Mouse (Mus musculus) left cerebral cortex, adult 2 months (tissue): ENCODE results near the gene Grk2. TPM values are rescaled to one million over a fixed set of nuclear protein-coding genes. Genes with fewer than 3 reads are reported as not detected.

Experiments
- DNase-seq, 2 experiments: peaks; one replicate each; pipeline ENCODE4 v3.0.0; 2021 to 2022; ENCODE audit warnings: low spot score in 2 of 2, mixed read lengths in 1 of 2; ENCODE audit errors: extremely low spot score in 1 of 2
- H3K27ac ChIP-seq: fragments of 200-600 bp; 2 replicates; pipeline ENCODE4 v1.8.1; 2022
- H3K4me3 ChIP-seq: fragments of 200-600 bp; 2 replicates; pipeline ENCODE4 v1.8.1; 2022
- CTCF ChIP-seq: fragments of 200-600 bp; IDR thresholded peaks from 2 replicates; pipeline ENCODE4 v1.8.1; 2022; ENCODE audit warnings: antibody characterized with exemption, mild to moderate bottlenecking, moderate library complexity
- intact Hi-C: fragments of 180-260 bp; cut with DNase I; formaldehyde crosslinking; loops from one replicate; pipeline ENCODE4 v1.15.1; 2025
- total RNA-seq, 2 experiments: library from RNA; stranded (reverse); gene quantifications; 2 replicates each; pipeline ENCODE4 v1.2.3; 2021

Grk2 gene
- total RNA-seq, 2 experiments from 2014 or later: 236 to 248 TPM

DNA sequence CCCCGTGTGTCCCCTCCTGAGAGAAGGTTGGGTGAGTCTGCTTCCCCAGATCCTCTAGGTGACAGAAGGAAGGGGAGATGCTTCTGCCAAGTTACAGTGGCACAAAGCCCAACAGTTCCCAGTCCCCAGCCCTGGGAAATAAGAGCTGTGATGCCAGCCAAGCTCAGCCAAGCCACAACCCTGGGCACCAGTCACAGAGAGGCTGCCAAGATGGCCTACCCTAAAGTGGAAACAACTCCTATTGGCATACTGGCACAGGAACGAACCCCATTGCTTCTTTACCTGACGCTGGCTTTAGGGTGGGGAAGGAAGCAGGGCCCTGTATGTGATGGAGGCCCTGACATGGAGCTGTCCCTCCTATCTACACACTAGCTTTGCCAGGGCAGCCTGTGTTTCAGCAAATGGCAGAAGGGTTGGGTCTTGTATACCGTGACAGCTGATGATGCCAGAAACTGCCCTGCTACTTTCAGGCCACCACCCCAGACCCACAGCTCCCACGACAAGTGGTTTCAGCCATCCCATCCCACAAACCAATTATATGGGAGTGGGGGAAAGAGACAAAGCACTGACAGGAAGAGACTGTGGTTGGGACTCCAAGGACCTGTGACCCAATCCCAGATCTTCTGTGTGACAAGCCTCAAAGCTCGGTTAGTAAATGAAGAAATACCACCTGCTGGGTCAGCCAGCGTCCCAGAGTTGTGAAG, 2.9 kb downstream of the Grk2 start:
- TF ChIP-seq CTCF: no peak
- Histone ChIP-seq H3K4me3 (peak overlapping the region; percentile 8; the same call in 1 of the 2 replicates), H3K27ac (peak overlapping the region; percentile 85)
- intact Hi-C loops: no loop called here
- no peak for DNase-seq

GRCm38 (mm10) chr19:4301735-4302651, 4.0 kb downstream of the Grk2 start:
- no peak for TF ChIP-seq CTCF
- intact Hi-C loops: no loop called here
- Histone ChIP-seq H3K4me3 (peak overlapping the region; percentile 4; the same call in 1 of the 2 replicates), H3K27ac (peak overlapping the region; percentile 85)
- DNase-seq: peak; percentile 38 to 46

GRCm38 (mm10) chr19:4300852-4301734, 4.9 kb downstream of the Grk2 start:
- intact Hi-C loops: no loop called here
- no peak for DNase-seq
- Histone ChIP-seq H3K4me3 (peak overlapping the region; percentile 4; the same call in 1 of the 2 replicates), H3K27ac (peak overlapping the region; percentile 85)
- no peak for TF ChIP-seq CTCF

DNA sequence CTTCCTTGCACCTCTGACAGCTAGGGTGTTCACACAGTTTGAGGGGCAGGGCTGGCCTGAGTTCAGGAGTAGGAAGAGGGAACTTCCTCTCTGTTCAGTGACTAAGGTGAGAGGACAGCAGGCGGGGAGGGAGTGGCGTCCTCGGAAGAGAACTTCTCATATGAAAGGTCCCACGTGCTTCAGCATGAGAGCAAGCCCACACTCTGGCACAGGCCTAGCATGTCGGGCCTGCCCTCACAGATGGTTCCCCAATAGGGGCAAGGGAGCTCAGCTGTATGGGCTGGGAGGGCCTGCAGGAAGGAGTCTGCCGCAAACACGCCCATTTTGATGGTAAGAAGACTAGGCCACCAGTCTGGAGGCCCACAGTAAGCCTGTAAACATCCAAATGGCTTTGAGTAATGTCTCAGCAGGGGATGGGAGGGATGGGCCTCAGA, 5.7 kb downstream of the Grk2 start:
- intact Hi-C loops: no loop called here
- H3K27ac ChIP-seq: peak overlapping the region; percentile 47; the same call in 1 of the 2 replicates
- no peak for DNase-seq
- no peak overlapping the region for H3K4me3 ChIP-seq
- no peak for TF ChIP-seq CTCF

- DNase-seq: no peak
- no peak for TF ChIP-seq CTCF
- Histone ChIP-seq H3K4me3 (no peak overlapping the region), H3K27ac (peak overlapping the region; percentile 47; the same call in 1 of the 2 replicates)
- intact Hi-C loops: no loop called here
These were observed 6.3 kb downstream of the Grk2 start for GRCm38 (mm10) chr19:4299574-4300270.

DNA sequence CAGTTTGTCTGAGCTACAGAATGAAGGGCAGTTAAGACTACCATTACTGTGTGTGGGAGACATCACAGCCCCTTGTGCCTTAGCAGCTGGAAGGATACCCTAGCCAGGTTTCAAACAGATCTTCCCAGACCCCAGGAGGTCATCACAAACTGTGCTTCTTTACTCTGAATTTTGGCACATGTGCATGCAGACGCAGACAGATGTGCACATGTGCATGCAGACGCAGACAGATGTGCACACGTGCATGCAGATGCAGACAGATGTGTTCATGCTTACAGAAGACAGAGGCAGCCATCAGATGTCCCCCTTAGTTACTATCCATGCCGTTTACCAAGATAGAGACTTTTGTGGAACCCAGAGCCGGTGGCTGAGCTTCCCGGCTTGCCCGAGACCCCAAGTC, 6.9 kb downstream of the Grk2 start:
- no peak for TF ChIP-seq CTCF
- intact Hi-C loops: no loop called here
- DNase-seq: no peak
- Histone ChIP-seq H3K4me3 (no peak overlapping the region), H3K27ac (0 out of 2 replicates have a peak overlapping the region, but pooled peaks have one; percentile 3)

GRCm38 (mm10) chr19:4298322-4299121, 7.5 kb downstream of the Grk2 start:
- intact Hi-C loops: no loop called here
- Histone ChIP-seq H3K27ac (0 out of 2 replicates have a peak overlapping the region, but pooled peaks have one; percentile 3), H3K4me3 (no peak overlapping the region)
- no peak for DNase-seq
- no peak; the same call in 1 of the 2 replicates for TF ChIP-seq CTCF

DNA sequence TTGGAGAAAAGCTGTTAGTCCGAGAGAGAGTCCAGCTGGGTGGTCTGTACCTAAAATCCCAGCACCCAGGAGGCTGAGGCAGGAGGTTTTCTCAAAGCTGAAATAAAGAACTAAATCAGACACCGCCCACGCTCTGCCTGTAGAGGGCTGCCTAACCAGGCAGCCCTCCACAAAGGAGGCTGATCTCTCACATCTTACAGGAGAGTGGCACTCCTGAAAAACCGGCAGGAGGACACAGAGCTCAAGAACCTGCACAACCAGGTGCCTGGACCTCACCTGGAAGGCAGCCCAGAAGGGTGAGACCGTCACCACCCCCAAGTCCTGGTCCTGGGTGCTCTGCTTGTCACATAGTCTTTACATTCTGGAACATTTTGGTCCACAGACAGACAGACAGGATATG, 8.2 kb downstream of the Grk2 start:
- Histone ChIP-seq H3K27ac (no peak overlapping the region), H3K4me3 (no peak overlapping the region)
- intact Hi-C loops: no loop called here
- DNase-seq: no peak
- TF ChIP-seq CTCF: peak; percentile 13

GRCm38 (mm10) chr19:4296611-4297010, 9.4 kb downstream of the Grk2 start:
- intact Hi-C loops: no loop called here
- TF ChIP-seq CTCF: no peak
- no peak overlapping the region for H3K4me3 ChIP-seq
- no peak overlapping the region for H3K27ac ChIP-seq
- DNase-seq: no peak

DNA sequence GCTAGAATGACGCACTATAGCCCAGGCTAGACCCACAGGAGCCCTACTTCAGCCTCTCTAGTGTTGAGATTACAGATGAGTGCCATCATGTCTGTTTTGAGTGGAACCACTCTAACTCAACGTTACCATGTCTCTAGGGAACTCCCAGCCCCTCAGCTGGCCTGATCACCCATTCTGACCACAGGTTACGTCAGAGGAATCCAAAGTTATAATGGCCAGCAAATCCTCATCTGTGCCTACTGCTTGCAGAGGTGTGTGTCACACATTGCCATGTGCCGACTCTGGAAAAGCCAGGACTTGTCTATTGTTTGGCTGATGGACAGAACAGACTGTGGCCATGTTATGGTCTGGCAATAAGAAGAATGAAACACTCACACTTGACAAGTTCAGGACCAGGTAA, 10.6 kb downstream of the Grk2 start:
- H3K27ac ChIP-seq: no peak overlapping the region
- TF ChIP-seq CTCF: no peak
- intact Hi-C loops: no loop called here
- no peak overlapping the region for H3K4me3 ChIP-seq
- no peak for DNase-seq
